Mouse (Mus musculus): ENCODE results near the gene Aspscr1.

The Aspscr1 gene

GRCm38 (mm10) chr11:120683536-120683935 is 10.8 kb downstream of the Aspscr1 start:
- in situ Hi-C loops (cut with MboI, MseI) = no loop called here

- in situ Hi-C loops (cut with MboI, MseI) = no loop called here
Measured at GRCm38 (mm10) chr11:120684086-120684485, 11.3 kb downstream of the Aspscr1 start.

DNA sequence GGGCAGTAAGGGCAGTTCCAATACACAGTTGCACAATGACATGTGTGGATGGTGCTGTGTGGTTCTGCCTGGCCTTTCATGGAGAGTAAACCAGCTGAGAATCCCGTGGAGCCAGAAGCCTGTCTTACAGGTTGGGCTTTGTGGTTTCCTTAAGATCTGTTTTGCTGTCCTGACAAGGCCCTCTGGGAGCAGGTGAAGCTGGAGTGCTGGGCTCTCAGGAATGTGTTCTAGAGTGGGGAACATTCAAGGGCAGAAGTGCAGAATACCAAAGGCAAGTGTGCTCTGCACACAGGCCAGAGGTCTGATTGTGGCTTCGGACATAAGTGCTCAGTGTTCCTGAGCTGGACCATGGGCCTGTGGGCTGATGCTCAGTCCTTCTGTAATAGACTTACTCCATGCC is 11.9 kb downstream of the Aspscr1 start:
- in situ Hi-C loops (cut with MboI, MseI) = no loop called here

GRCm38 (mm10) chr11:120686650-120687272 is 14.0 kb downstream of the Aspscr1 start:
- in situ Hi-C loops (cut with MboI, MseI) = no loop called here

DNA sequence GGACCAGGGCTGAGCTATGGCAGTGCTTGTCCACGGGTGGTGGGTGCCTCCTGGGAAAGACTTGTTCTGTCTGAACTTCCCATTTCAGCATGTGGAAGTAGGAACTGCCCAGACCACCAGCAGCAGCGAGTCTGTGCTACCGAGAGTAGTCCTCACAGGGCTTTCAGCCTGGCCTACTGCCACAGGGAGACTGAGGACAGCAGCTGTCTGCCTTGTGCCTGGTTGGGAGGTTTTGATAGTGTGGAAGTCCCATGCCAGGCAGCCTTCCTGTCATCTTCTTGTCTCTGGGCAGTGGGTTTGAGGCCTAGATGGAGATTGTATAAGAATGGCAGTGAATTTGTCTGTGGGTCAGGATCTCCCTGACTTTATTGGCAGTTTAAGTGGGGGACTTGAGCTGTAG is 16.6 kb downstream of the Aspscr1 start:
- in situ Hi-C loops (cut with MboI, MseI) = no loop called here

- in situ Hi-C loops (cut with MboI, MseI) = no loop called here
Measured at GRCm38 (mm10) chr11:120692471-120693011, 19.8 kb downstream of the Aspscr1 start.

GRCm38 (mm10) chr11:120693461-120693860 is 20.7 kb downstream of the Aspscr1 start:
- in situ Hi-C loops (cut with MboI, MseI) = no loop called here

DNA sequence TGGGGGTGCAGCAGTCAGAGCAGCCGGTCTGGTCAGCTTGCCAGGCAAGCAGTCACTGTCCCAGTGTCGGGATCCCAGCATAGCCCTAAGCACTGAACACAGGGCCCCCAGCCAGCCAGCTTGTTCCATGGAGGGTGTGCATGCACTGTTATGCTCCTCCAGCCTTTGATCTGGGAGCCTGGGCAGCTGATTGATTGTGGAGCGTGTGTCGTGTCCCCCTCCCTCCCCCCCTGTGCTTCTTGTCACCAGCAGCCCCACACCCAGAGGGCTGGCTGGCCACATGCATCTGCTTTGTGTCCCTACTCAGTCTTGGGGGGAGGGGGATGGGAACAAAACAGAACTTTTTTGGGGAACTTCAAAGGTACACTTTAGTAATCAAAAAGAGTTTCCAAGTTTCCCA is 22.4 kb downstream of the Aspscr1 start:
- in situ Hi-C loops (cut with MboI, MseI) = no loop called here

- in situ Hi-C loops (cut with MboI, MseI) = no loop called here
Measured at GRCm38 (mm10) chr11:120695641-120696040, 22.9 kb downstream of the Aspscr1 start.

GRCm38 (mm10) chr11:120696568-120696967 is 23.8 kb downstream of the Aspscr1 start:
- in situ Hi-C loops (cut with MboI, MseI) = no loop called here

- in situ Hi-C loops (cut with MboI, MseI) = no loop called here
Measured at GRCm38 (mm10) chr11:120697741-120698140, 25.0 kb downstream of the Aspscr1 start.

- in situ Hi-C loops (cut with MboI, MseI) = no loop called here
Measured at GRCm38 (mm10) chr11:120703696-120704454, 31.1 kb downstream of the Aspscr1 start.

DNA sequence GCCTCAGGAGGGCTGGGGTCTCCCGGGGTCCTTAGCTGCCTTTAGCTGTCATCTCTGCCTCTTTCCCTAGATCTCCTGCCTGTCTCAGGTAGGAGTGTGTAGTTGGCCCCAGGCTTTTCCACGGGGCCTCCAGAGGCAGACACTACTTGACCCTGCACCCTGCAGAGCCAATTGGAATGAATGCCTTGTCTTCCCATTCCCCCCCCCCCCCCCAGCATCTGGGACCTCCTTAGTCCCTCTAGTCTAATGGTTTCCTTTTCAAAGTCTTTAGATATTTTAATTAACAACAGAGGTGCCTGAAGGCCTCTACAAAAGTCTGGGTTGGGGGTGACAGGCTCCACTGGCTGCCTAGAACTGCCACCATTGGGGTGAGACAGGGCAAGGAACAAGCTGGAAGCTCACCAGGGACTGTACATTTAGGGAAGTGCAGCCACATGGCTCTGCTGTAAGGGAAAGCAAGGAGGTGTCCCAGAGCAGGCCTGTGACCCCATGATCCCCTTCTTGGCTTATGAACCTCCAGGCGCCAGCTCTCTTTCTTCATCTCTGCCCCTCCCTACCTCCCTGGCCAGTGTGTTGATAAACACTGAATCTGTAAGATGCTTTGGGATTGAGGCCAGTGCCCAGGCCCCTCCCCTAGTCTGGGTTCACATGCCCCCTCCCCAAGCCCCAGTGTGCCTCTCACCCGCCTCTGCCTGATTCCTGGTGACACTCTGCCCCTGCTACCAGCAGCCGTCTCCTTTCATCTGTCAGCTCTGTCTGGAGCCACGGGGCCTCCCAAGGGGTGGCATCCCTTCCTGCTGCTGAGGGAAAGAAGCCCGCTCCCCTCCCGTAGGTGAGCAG is 31.9 kb downstream of the Aspscr1 start:
- in situ Hi-C loops (cut with MboI, MseI) = no loop called here

DNA sequence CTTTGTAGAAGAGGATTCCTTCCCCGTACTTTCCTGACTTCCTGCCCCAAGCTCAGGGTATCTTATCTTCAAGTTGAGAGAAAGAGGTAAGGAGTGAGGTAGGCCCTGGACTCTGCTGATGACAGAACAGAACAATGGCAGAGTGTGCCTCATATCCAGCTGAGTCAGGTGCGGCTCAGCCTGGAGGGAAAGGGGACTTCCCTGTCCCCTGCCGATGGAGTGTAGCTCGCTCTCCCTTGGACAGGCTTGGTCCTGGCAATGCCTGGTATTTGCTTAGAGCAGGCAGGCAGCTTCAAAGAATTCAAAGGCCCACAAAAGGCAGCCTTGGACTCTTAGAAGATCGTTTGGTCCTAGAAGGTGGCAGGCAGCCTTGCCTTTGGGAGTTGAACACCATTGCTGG is 33.3 kb downstream of the Aspscr1 start:
- in situ Hi-C loops (cut with MboI, MseI) = no loop called here

- in situ Hi-C loops (cut with MboI, MseI) = no loop called here
Measured at GRCm38 (mm10) chr11:120707225-120707624, 34.5 kb downstream of the Aspscr1 start.

- in situ Hi-C loops (cut with MboI, MseI) = no loop called here
Measured at GRCm38 (mm10) chr11:120707969-120708368, 35.2 kb downstream of the Aspscr1 start.

DNA sequence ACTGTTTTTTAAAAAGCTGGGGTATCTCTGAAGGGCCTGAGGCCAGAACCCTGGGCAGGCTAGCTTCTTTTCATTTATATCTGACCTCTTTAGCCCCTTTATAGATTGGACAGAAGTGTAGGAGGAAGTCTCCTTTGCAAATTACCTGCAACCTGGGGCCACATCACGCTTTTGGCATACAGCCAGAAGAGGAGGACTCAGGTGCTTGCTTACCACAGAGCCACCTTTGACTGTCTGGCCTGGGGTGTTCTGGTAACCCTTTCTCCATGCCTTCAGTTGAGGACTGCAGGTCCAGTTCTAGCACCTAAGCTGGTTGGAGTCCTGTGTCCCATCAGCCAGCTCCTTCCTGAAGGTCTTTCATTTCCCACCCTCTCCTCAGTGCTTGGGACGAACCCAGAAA is 36.8 kb downstream of the Aspscr1 start:
- in situ Hi-C loops (cut with MboI, MseI) = no loop called here

DNA sequence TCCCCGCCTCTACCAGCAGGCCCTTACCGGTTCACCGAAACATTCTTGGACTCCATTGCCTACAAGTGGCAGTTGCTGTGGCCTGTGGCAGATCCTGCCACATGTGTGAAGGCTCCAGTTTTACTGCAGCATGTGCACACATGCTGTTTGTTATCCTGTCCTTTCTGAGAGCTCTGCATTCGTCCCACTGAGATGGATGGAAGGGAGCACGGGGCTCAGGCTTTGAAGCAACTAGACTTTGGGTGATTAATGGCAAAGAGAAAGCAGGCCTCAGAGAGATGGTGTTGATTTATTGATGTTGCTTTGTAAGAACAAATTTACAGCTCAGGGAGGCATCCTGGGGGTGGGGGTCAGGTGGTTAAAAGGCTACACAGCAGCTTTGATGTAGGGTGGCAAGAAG is 37.9 kb downstream of the Aspscr1 start:
- in situ Hi-C loops (cut with MboI, MseI) = loop anchor here (5.0 kb wide), 1 partner anchor 88 kb away; no protein-coding TSS in a partner anchor

GRCm38 (mm10) chr11:120711980-120712604 is 39.3 kb downstream of the Aspscr1 start:
- in situ Hi-C loops (cut with MboI, MseI) = loop anchor here (5.0 kb wide), 1 partner anchor 90 kb away; no protein-coding TSS in a partner anchor

GRCm38 (mm10) chr11:120712771-120713568 is 40.2 kb downstream of the Aspscr1 start:
- in situ Hi-C loops (cut with MboI, MseI) = loop anchor here (5.0 kb wide), 1 partner anchor 91 kb away; no protein-coding TSS in a partner anchor
